Mouse (Mus musculus) bone marrow macrophage, adult 2 months (primary cell): ENCODE data around the gene Kcne2.

Experiments
- CTCF ChIP-seq: IDR thresholded peaks from 2 replicates; pipeline ENCODE4 v1.5.1; 2012; ENCODE audit warnings: low read depth, mild to moderate bottlenecking, low read length, moderate library complexity
- POLR2A ChIP-seq: IDR thresholded peaks from 2 replicates; pipeline ENCODE4 v1.6.1; 2012; ENCODE audit warnings: mild to moderate bottlenecking, low read depth, low read length, borderline replicate concordance

GRCm38 (mm10) chr16:92282671-92283070, 9.5 kb upstream of the Kcne2 start:
- TF ChIP-seq POLR2A, result no peak
- no peak for TF ChIP-seq CTCF
